Mouse (Mus musculus): ENCODE results near the gene Bpifb4. TPM values are rescaled to one million over a fixed set of nuclear protein-coding genes. Genes with fewer than 3 reads are reported as not detected.

The Bpifb4 gene
- polyA plus RNA-seq, 1 experiment: not detected

GRCm38 (mm10) chr2:153933311-153933710 lies 4.7 kb upstream of the Bpifb4 start:
- Histone ChIP-seq H3K9me3 (peaks cover 9% of the 10 kb centered on the region), H3K27me3 (replicated peaks) (peaks cover 90% of the 10 kb centered on the region), H3K4me1 (peaks cover 10% of the 10 kb centered on the region), H3K4me3 (replicated peaks) (no peak overlapping the region), H3K36me3 (replicated peaks; ENCODE audit: low read length) (no peaks in the 10 kb centered on the region)
- no peak for TF ChIP-seq GATA1 (IDR thresholded peaks at IDR 0.05; ENCODE audit: borderline replicate concordance, low read length)
- TF ChIP-seq FLI1 (IDR thresholded peaks at IDR 0.05; ENCODE audit: low read length): no peak

GRCm38 (mm10) chr2:153935348-153935747 lies 2.7 kb upstream of the Bpifb4 start:
- Histone ChIP-seq H3K9me3 (peaks cover 9% of the 10 kb centered on the region), H3K4me1 (peaks cover 15% of the 10 kb centered on the region), H3K4me3 (replicated peaks) (no peak overlapping the region), H3K27me3 (replicated peaks) (peaks cover 79% of the 10 kb centered on the region), H3K36me3 (replicated peaks; ENCODE audit: low read length) (no peaks in the 10 kb centered on the region)
- TF ChIP-seq FLI1 (IDR thresholded peaks at IDR 0.05; ENCODE audit: low read length) (no peak), GATA1 (IDR thresholded peaks at IDR 0.05; ENCODE audit: borderline replicate concordance, low read length) (no peak)

GRCm38 (mm10) chr2:153943537-153943936 lies 5.5 kb downstream of the Bpifb4 start:
- no peak for TF ChIP-seq FLI1 (IDR thresholded peaks at IDR 0.05; ENCODE audit: low read length)
- no peak for TF ChIP-seq GATA1 (IDR thresholded peaks at IDR 0.05; ENCODE audit: borderline replicate concordance, low read length)
- Histone ChIP-seq H3K4me1 (peaks cover 4% of the 10 kb centered on the region), H3K4me3 (replicated peaks) (no peak overlapping the region), H3K36me3 (replicated peaks; ENCODE audit: low read length) (no peaks in the 10 kb centered on the region), H3K9me3 (no peaks in the 10 kb centered on the region), H3K27me3 (replicated peaks) (peaks cover 57% of the 10 kb centered on the region)

GRCm38 (mm10) chr2:153944567-153944966 lies 6.6 kb downstream of the Bpifb4 start:
- Histone ChIP-seq H3K4me3 (replicated peaks) (no peak overlapping the region), H3K36me3 (replicated peaks; ENCODE audit: low read length) (no peaks in the 10 kb centered on the region), H3K4me1 (no peaks in the 10 kb centered on the region), H3K9me3 (no peaks in the 10 kb centered on the region), H3K27me3 (replicated peaks) (peaks cover 59% of the 10 kb centered on the region)
- TF ChIP-seq GATA1 (IDR thresholded peaks at IDR 0.05; ENCODE audit: borderline replicate concordance, low read length): no peak
- TF ChIP-seq FLI1 (IDR thresholded peaks at IDR 0.05; ENCODE audit: low read length): no peak

- H3K27me3 ChIP-seq (replicated peaks): peaks cover 46% of the 10 kb centered on the region
- no peaks in the 10 kb centered on the region for H3K36me3 ChIP-seq (replicated peaks; ENCODE audit: low read length)
- H3K9me3 ChIP-seq: no peaks in the 10 kb centered on the region
- TF ChIP-seq FLI1 (IDR thresholded peaks at IDR 0.05; ENCODE audit: low read length) (no peak), GATA1 (IDR thresholded peaks at IDR 0.05; ENCODE audit: borderline replicate concordance, low read length) (no peak)
- H3K4me1 ChIP-seq: peaks cover 5% of the 10 kb centered on the region
- no peak overlapping the region for H3K4me3 ChIP-seq (replicated peaks)
Measured at GRCm38 (mm10) chr2:153952897-153953296, 14.9 kb downstream of the Bpifb4 start.

- Histone ChIP-seq H3K27me3 (replicated peaks) (peaks cover 40% of the 10 kb centered on the region), H3K4me1 (peaks cover 5% of the 10 kb centered on the region), H3K9me3 (no peaks in the 10 kb centered on the region), H3K4me3 (replicated peaks) (peak overlapping the region; percentile 70), H3K36me3 (replicated peaks; ENCODE audit: low read length) (no peaks in the 10 kb centered on the region)
- TF ChIP-seq FLI1 (IDR thresholded peaks at IDR 0.05; ENCODE audit: low read length) (no peak), GATA1 (IDR thresholded peaks at IDR 0.05; ENCODE audit: borderline replicate concordance, low read length) (no peak)
Measured at GRCm38 (mm10) chr2:153953836-153954235, 15.8 kb downstream of the Bpifb4 start.

- Histone ChIP-seq H3K36me3 (replicated peaks; ENCODE audit: low read length) (no peaks in the 10 kb centered on the region), H3K27me3 (replicated peaks) (peaks cover 34% of the 10 kb centered on the region), H3K9me3 (no peaks in the 10 kb centered on the region), H3K4me3 (replicated peaks) (no peak overlapping the region), H3K4me1 (no peaks in the 10 kb centered on the region)
- no peak for TF ChIP-seq GATA1 (IDR thresholded peaks at IDR 0.05; ENCODE audit: borderline replicate concordance, low read length)
- TF ChIP-seq FLI1 (IDR thresholded peaks at IDR 0.05; ENCODE audit: low read length): no peak
Measured at GRCm38 (mm10) chr2:153962821-153963331, 24.9 kb downstream of the Bpifb4 start.

GRCm38 (mm10) chr2:153963334-153963733 lies 25.3 kb downstream of the Bpifb4 start:
- Histone ChIP-seq H3K27me3 (replicated peaks) (peaks cover 37% of the 10 kb centered on the region), H3K9me3 (no peaks in the 10 kb centered on the region), H3K4me1 (no peaks in the 10 kb centered on the region), H3K4me3 (replicated peaks) (no peak overlapping the region), H3K36me3 (replicated peaks; ENCODE audit: low read length) (no peaks in the 10 kb centered on the region)
- TF ChIP-seq FLI1 (IDR thresholded peaks at IDR 0.05; ENCODE audit: low read length): no peak
- TF ChIP-seq GATA1 (IDR thresholded peaks at IDR 0.05; ENCODE audit: borderline replicate concordance, low read length): no peak

GRCm38 (mm10) chr2:153970221-153970620 lies 32.2 kb downstream of the Bpifb4 start:
- Histone ChIP-seq H3K9me3 (no peaks in the 10 kb centered on the region), H3K36me3 (replicated peaks; ENCODE audit: low read length) (no peaks in the 10 kb centered on the region), H3K4me3 (replicated peaks) (no peak overlapping the region), H3K4me1 (no peaks in the 10 kb centered on the region), H3K27me3 (replicated peaks) (peaks cover 13% of the 10 kb centered on the region)
- no peak for TF ChIP-seq FLI1 (IDR thresholded peaks at IDR 0.05; ENCODE audit: low read length)

GRCm38 (mm10) chr2:153974582-153974981 lies 36.6 kb downstream of the Bpifb4 start, which contains the start of gene Bpifa6:
Gene Bpifa6, plus strand, starts transcription at chr2:153974945.
- no peak within 1 kb of the TSS for H3K4me3 ChIP-seq (replicated peaks)
- TF ChIP-seq GATA1 (IDR thresholded peaks at IDR 0.05; ENCODE audit: borderline replicate concordance, low read length) (no peak), FLI1 (IDR thresholded peaks at IDR 0.05; ENCODE audit: low read length) (no peak)
- peaks cover 8% of the 10 kb centered on the region for H3K27me3 ChIP-seq (replicated peaks)
- no peaks in the 10 kb centered on the region for H3K4me1 ChIP-seq
- no peaks in the 10 kb centered on the region for H3K36me3 ChIP-seq (replicated peaks; ENCODE audit: low read length)
- H3K9me3 ChIP-seq: no peaks in the 10 kb centered on the region

GRCm38 (mm10) chr2:153995770-153996169 lies 57.8 kb downstream of the Bpifb4 start:
- H3K9me3 ChIP-seq: no peaks in the 10 kb centered on the region
- H3K4me3 ChIP-seq (replicated peaks): no peak overlapping the region
- no peaks in the 10 kb centered on the region for H3K4me1 ChIP-seq
- no peaks in the 10 kb centered on the region for H3K36me3 ChIP-seq (replicated peaks; ENCODE audit: low read length)
- TF ChIP-seq GATA1 (IDR thresholded peaks at IDR 0.05; ENCODE audit: borderline replicate concordance, low read length): no peak
- H3K27me3 ChIP-seq (replicated peaks): peaks cover 11% of the 10 kb centered on the region
